Comparison of ENCODE assay signal across 14 mouse cellular contexts in the genomic region with DNA sequence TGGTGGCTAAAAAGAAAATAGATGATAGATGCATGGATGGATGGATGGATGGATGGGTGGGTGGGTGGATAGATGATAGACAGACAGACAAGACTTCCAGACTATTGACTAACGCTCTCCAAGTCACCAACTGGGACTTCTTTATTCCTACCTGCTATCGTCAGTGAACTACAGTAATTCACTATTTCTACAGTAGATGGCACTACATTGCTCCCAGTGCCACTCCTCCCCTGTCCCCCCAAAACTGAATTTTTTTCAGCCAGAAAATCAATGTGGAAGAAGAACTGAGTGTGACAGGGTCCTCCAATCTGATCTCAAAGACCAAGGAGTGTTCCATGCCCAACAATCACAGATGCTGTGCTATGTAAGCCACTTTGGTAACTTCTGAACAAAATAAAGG. TPM values are rescaled to one million over a fixed set of nuclear protein-coding genes. Genes with fewer than 3 reads are reported as not detected.
DNase-seq lines count a peak whose midpoint lies in the region; ATAC-seq and TF ChIP-seq lines count a peak whose summit lies in the region.
"Had no signal": no experiment of that assay in that cellular context is flagged by ENCODE, and none has a peak within 500 bp of the region (broad histone marks: within the 10 kb centered on the region; RNA-seq: fewer than 3 reads in every experiment).

No protein-coding gene starts in this region.

- H3K27ac ChIP-seq in kidney, adult 2 months (ENCODE audit: insufficient read depth, low read depth, low read length): no peak overlapping the region
- no peak overlapping the region for H3K27ac ChIP-seq in kidney, embryonic 16.5 days (ENCODE audit: low read length)
- H3K27ac ChIP-seq in midbrain, postnatal 0 days (ENCODE audit: low read depth, low read length): no peak overlapping the region
- no peak overlapping the region for H3K27ac ChIP-seq in midbrain, embryonic 10.5 days (replicated peaks)
- H3K27ac ChIP-seq: heart, embryonic 15.5 days; midbrain, embryonic 12.5 days had no signal

- H3K4me3 ChIP-seq in kidney, adult 2 months (ENCODE audit: insufficient read depth, low read depth, low read length): no peak overlapping the region
- no peak overlapping the region for H3K4me3 ChIP-seq in kidney, embryonic 16.5 days (ENCODE audit: low read length)
- H3K4me3 ChIP-seq in midbrain, postnatal 0 days (ENCODE audit: low read depth, low read length): no peak overlapping the region
- no peak overlapping the region for H3K4me3 ChIP-seq in midbrain, embryonic 10.5 days
- H3K4me3 ChIP-seq: heart, embryonic 15.5 days; midbrain, embryonic 12.5 days had no signal

- no peak overlapping the region for H3K9ac ChIP-seq in kidney, embryonic 16.5 days (replicated peaks; ENCODE audit: low read length)
- H3K9ac ChIP-seq in midbrain, postnatal 0 days (replicated peaks; ENCODE audit: low read length, poor library complexity, severe bottlenecking): no peak overlapping the region
- H3K9ac ChIP-seq: heart, embryonic 15.5 days; midbrain, embryonic 12.5 days had no signal

- WGBS in kidney, adult 2 months: 50% methylated on average over 2 of the region's 2 CpGs
- WGBS in kidney, embryonic 16.5 days: 71% methylated on average over 2 of the region's 2 CpGs
- 43% methylated on average over 2 of the region's 2 CpGs for WGBS in midbrain, postnatal 0 days
- 53% methylated on average over 2 of the region's 2 CpGs for WGBS in midbrain, embryonic 10.5 days

- ATAC-seq in kidney, embryonic 16.5 days (ENCODE audit: low FRiP score, low TSS enrichment): no peak
- ATAC-seq in midbrain, postnatal 0 days (ENCODE audit: low FRiP score): no peak
- ATAC-seq in Patski: no peak

- POLR2A ChIA-PET in Patski (lab: Charles Lee): no interaction called here

- no peaks in the 10 kb centered on the region for H3K27me3 ChIP-seq in kidney, adult 2 months (replicated peaks; ENCODE audit: control insufficient read depth, insufficient read depth, low read length)
- no peaks in the 10 kb centered on the region for H3K27me3 ChIP-seq in kidney, embryonic 16.5 days (ENCODE audit: insufficient read depth, low read length)
- H3K27me3 ChIP-seq in midbrain, postnatal 0 days (ENCODE audit: insufficient read depth, low read length): no peaks in the 10 kb centered on the region
- H3K27me3 ChIP-seq in midbrain, embryonic 10.5 days (ENCODE audit: low read depth, poor library complexity, severe bottlenecking): no peaks in the 10 kb centered on the region; the same call in 1 of the 2 replicates
- H3K27me3 ChIP-seq in Patski: no peaks in the 10 kb centered on the region
- H3K27me3 ChIP-seq: heart, embryonic 15.5 days; midbrain, embryonic 12.5 days had no signal

- H3K9me3 ChIP-seq in kidney, embryonic 16.5 days (ENCODE audit: low read length): no peaks in the 10 kb centered on the region
- no peaks in the 10 kb centered on the region for H3K9me3 ChIP-seq in midbrain, postnatal 0 days (ENCODE audit: low read length)
- no peaks in the 10 kb centered on the region for H3K9me3 ChIP-seq in midbrain, embryonic 10.5 days (replicated peaks)
- H3K9me3 ChIP-seq: heart, embryonic 15.5 days; midbrain, embryonic 12.5 days had no signal

- in situ Hi-C loops in Patski (cut with MboI; ENCODE audit: low pct_unique_long_range_greater_than_20kb): loop anchor here (5.0 kb wide), 3 partner anchors 34 to 74 kb away; a partner anchor contains a TSS

- no peak for TF ChIP-seq POLR2A in kidney, adult 2 months (IDR thresholded peaks at IDR 0.05; ENCODE audit: low read depth, low read length)

- no peak for DNase-seq in kidney, adult 2 months
- DNase-seq in midbrain, postnatal 0 days (ENCODE audit: low spot score): no peak
- no peak for DNase-seq in midbrain, embryonic 10.5 days (ENCODE audit: low spot score)
- no peak for DNase-seq in Patski (ENCODE audit: low read depth, low spot score)
- peak; percentile 25 for DNase-seq in retina, postnatal 1 day
- DNase-seq in cerebellum, adult 9-11 months: no peak
- DNase-seq in T-cell, adult 2 months (ENCODE audit: low spot score): no peak
- DNase-seq: adrenal gland, postnatal 36 days; cerebellum, adult 8-10 months; layer of hippocampus, adult 9-11 months; right cerebral cortex, postnatal 14 days had no signal

- H3K4me1 ChIP-seq in kidney, adult 2 months (ENCODE audit: control insufficient read depth, insufficient read depth, low read length): no peaks in the 10 kb centered on the region
- H3K4me1 ChIP-seq in kidney, embryonic 16.5 days (ENCODE audit: insufficient read depth, low read length): no peaks in the 10 kb centered on the region
- H3K4me1 ChIP-seq in midbrain, postnatal 0 days (ENCODE audit: insufficient read depth, low read length): no peaks in the 10 kb centered on the region
- peaks cover 6% of the 10 kb centered on the region; the same call in 1 of the 2 replicates for H3K4me1 ChIP-seq in midbrain, embryonic 10.5 days
- H3K4me1 ChIP-seq: heart, embryonic 15.5 days; midbrain, embryonic 12.5 days had no signal

- H3K36me3 ChIP-seq in kidney, adult 2 months (ENCODE audit: control insufficient read depth, insufficient read depth, low read length): no peaks in the 10 kb centered on the region
- no peaks in the 10 kb centered on the region for H3K36me3 ChIP-seq in kidney, embryonic 16.5 days (ENCODE audit: insufficient read depth, low read length)
- no peaks in the 10 kb centered on the region for H3K36me3 ChIP-seq in midbrain, postnatal 0 days (ENCODE audit: insufficient read depth, low read length)
- no peaks in the 10 kb centered on the region for H3K36me3 ChIP-seq in midbrain, embryonic 10.5 days
- H3K36me3 ChIP-seq: heart, embryonic 15.5 days; midbrain, embryonic 12.5 days had no signal

- CTCF ChIA-PET in Patski (lab: Charles Lee): interaction anchor here (1.0 to 7.2 kb wide), 15 partner anchors 8 to 86 kb away, joined by 3 to 31 read pairs (median 7); a partner anchor contains a TSS

- TF ChIP-seq CTCF in kidney, adult 2 months (conservative IDR thresholded peaks at IDR 0.05; ENCODE audit: insufficient read depth, insufficient read length, low read depth, low read length): peak; percentile 34; the same call in 1 of the 2 replicates
- TF ChIP-seq CTCF in midbrain, postnatal 0 days (IDR thresholded peaks at IDR 0.05): peak; percentile 39
- peak; percentile 39 for TF ChIP-seq CTCF in Patski (IDR thresholded peaks at IDR 0.05)

- no peak overlapping the region for H3K4me2 ChIP-seq in kidney, embryonic 16.5 days (replicated peaks; ENCODE audit: low read depth, low read length)
- H3K4me2 ChIP-seq in midbrain, postnatal 0 days (ENCODE audit: low read depth, low read length, poor library complexity, severe bottlenecking): no peak overlapping the region
- H3K4me2 ChIP-seq: heart, embryonic 15.5 days; midbrain, embryonic 12.5 days had no signal

RNA-seq across cellular contexts. Expression of a gene that starts 25.5 kb away (rescaled TPM):
- polyA plus RNA-seq in kidney, adult 2 months (2012; rRNA removed): 16.8 and 17.7 TPM in 2 replicates
- polyA plus RNA-seq in kidney, embryonic 16.5 days (2015; fragmentation: Nextera tagmentation; extraction: Ambion mirVana): 49.1 and 50.3 TPM in 2 replicates
- 35.6 and 37.5 TPM in 2 replicates for total RNA-seq in midbrain, postnatal 0 days (2014; rRNA removed)
- polyA plus RNA-seq in midbrain, postnatal 0 days (2015; fragmentation: Nextera tagmentation; extraction: Ambion mirVana): 60.6 and 62.1 TPM in 2 replicates
- 45.6 and 53.5 TPM in 2 replicates for polyA plus RNA-seq in midbrain, embryonic 10.5 days (2016; fragmentation: Nextera tagmentation; extraction: Ambion mirVana)
- polyA plus RNA-seq in Patski (2021): 28.2 TPM

RNA-seq across cellular contexts. Expression of a gene that starts 30.6 kb away (rescaled TPM):
- 6.5 and 7.4 TPM in 2 replicates for polyA plus RNA-seq in kidney, adult 2 months (2012; rRNA removed)
- polyA plus RNA-seq in kidney, embryonic 16.5 days (2015; fragmentation: Nextera tagmentation; extraction: Ambion mirVana): 34.9 TPM in 2 replicates
- 14.4 and 21.2 TPM in 2 replicates for total RNA-seq in midbrain, postnatal 0 days (2014; rRNA removed)
- 24.2 and 25.4 TPM in 2 replicates for polyA plus RNA-seq in midbrain, postnatal 0 days (2015; fragmentation: Nextera tagmentation; extraction: Ambion mirVana)
- polyA plus RNA-seq in midbrain, embryonic 10.5 days (2016; fragmentation: Nextera tagmentation; extraction: Ambion mirVana): 31.0 and 34.0 TPM in 2 replicates
- polyA plus RNA-seq in Patski (2021): 14.0 TPM

RNA-seq across cellular contexts. Expression of a gene that starts 37.7 kb away (rescaled TPM):
- 0.39 and 0.45 TPM in 2 replicates for polyA plus RNA-seq in kidney, adult 2 months (2012; rRNA removed)
- polyA plus RNA-seq in kidney, embryonic 16.5 days (2015; fragmentation: Nextera tagmentation; extraction: Ambion mirVana): 0.26 and 0.39 TPM in 2 replicates
- 0.44 and 0.52 TPM in 2 replicates for total RNA-seq in midbrain, postnatal 0 days (2014; rRNA removed)
- polyA plus RNA-seq in midbrain, postnatal 0 days (2015; fragmentation: Nextera tagmentation; extraction: Ambion mirVana): 0.52 and 0.58 TPM in 2 replicates
- 0.22 and 0.23 TPM in 2 replicates for polyA plus RNA-seq in midbrain, embryonic 10.5 days (2016; fragmentation: Nextera tagmentation; extraction: Ambion mirVana)
- polyA plus RNA-seq in Patski (2021): 0.12 TPM
- total RNA-seq: adrenal gland, postnatal 36 days had no signal
